Mouse (Mus musculus) kidney, embryonic 15.5 days (tissue): Measurements from ENCODE around the gene Galnt17. TPM values are rescaled to one million over a fixed set of nuclear protein-coding genes. Genes with fewer than 3 reads are reported as not detected.

Experiments
- ATAC-seq: fragments of 200-750 bp; cut with Nextera tagmentation; replicated peaks from 2 replicates; pipeline ENCODE4 v1.8.0; 2017; ENCODE audit warnings: moderate TSS enrichment; ENCODE audit not compliant: low FRiP score
- H3K27ac ChIP-seq: fragments of 300-500 bp; sonication (generic); 2 replicates; pipeline ENCODE4 v1.5.1; 2015; ENCODE audit warnings: mild to moderate bottlenecking, inconsistent platforms
- H3K27me3 ChIP-seq: fragments of 300-500 bp; sonication (generic); 2 replicates; pipeline ENCODE4 v1.6.1; 2015; ENCODE audit warnings: inconsistent platforms
- H3K36me3 ChIP-seq: fragments of 300-500 bp; sonication (generic); 2 replicates; pipeline ENCODE4 v1.6.1; 2015; ENCODE audit warnings: inconsistent platforms
- H3K4me1 ChIP-seq: fragments of 300-500 bp; sonication (generic); 2 replicates; pipeline ENCODE4 v1.6.1; 2015; ENCODE audit warnings: inconsistent platforms
- H3K4me2 ChIP-seq: fragments of 300-500 bp; sonication (generic); 2 replicates; pipeline ENCODE4 v1.6.1; 2015; ENCODE audit warnings: moderate library complexity, mild to moderate bottlenecking, inconsistent platforms
- H3K4me3 ChIP-seq: fragments of 300-500 bp; sonication (generic); replicated peaks from 2 replicates; pipeline ENCODE4 v1.5.1; 2015; ENCODE audit warnings: mild to moderate bottlenecking, inconsistent platforms
- H3K9ac ChIP-seq: fragments of 300-500 bp; sonication (generic); 2 replicates; pipeline ENCODE4 v1.6.1; 2015; ENCODE audit warnings: mild to moderate bottlenecking, inconsistent platforms
- H3K9me3 ChIP-seq: fragments of 300-500 bp; sonication (generic); replicated peaks from 2 replicates; pipeline ENCODE4 v1.6.1; 2016; ENCODE audit warnings: inconsistent platforms
- WGBS: fragments of 180-500 bp; shearing (Covaris S2); methylation state at CpG from one replicate; pipeline ENCODE4 v1.1.7; 2015; ENCODE audit warnings: mixed read lengths; 5-methylcytosine and 5-hydroxymethylcytosine counted together
- polyA plus RNA-seq: library from polyadenylated mRNA; unstranded; fragments of >200 nt; fragmentation: Nextera tagmentation; extraction: Ambion mirVana; gene quantifications from 2 replicates; pipeline ENCODE4 v1.2.1, GENCODE M21; 2015

Galnt17 gene
- polyA plus RNA-seq, 1 experiment from 2014 or later: 2.7 TPM

DNA sequence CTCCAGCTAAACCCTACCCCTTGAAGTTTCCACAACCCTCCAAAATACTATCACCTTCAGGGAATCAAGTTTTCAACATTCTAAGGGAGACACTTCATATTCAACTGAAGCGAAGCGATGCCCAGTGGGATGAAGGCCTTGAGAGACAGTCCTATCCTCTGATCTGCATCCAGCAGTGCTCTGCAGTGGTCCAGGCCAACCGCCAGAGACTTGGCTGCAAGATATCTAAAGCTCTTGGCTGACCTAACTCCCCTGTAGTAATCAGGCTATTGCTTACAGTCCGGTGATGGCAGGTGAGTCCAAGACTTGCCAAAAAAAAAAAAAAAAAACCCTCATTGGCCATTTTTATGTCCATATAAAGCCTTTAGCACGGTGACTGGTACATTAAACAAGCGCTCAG lies 21.2 kb downstream of the Galnt17 start:
- no peaks in the 10 kb centered on the region for H3K27me3 ChIP-seq
- no peaks in the 10 kb centered on the region for H3K36me3 ChIP-seq
- no peaks in the 10 kb centered on the region for H3K4me1 ChIP-seq
- 83% methylated on average over 6 of the region's 6 CpGs for WGBS
- ATAC-seq: no peak
- no peak overlapping the region for H3K4me2 ChIP-seq
- no peak overlapping the region for H3K27ac ChIP-seq
- H3K4me3 ChIP-seq: no peak overlapping the region
- H3K9ac ChIP-seq: no peak overlapping the region
- no peaks in the 10 kb centered on the region for H3K9me3 ChIP-seq

DNA sequence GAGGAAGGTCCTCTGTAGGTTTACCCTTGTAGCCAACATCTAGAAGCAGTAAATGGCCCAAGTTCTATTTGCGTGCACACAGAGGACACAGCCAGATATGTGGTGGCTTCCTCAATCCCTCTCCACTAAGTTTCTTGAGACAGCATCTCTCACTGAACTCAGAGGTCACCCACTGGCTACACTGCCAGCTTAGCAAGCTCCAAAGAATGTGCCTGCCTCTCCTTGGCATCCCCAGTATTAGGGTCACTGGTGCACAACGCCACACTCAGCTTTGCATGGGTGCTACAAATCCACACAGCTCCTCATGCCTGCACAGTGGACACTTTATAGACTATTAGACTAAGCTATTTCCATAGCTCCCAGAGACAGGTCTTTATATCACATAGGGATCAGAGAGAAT lies 21.6 kb downstream of the Galnt17 start:
- Histone ChIP-seq H3K4me1 (no peaks in the 10 kb centered on the region), H3K4me3 (no peak overlapping the region), H3K27ac (no peak overlapping the region), H3K36me3 (no peaks in the 10 kb centered on the region), H3K9me3 (no peaks in the 10 kb centered on the region), H3K4me2 (no peak overlapping the region), H3K9ac (no peak overlapping the region), H3K27me3 (no peaks in the 10 kb centered on the region)
- no peak for ATAC-seq
- 85% methylated on average over 2 of the region's 2 CpGs for WGBS

DNA sequence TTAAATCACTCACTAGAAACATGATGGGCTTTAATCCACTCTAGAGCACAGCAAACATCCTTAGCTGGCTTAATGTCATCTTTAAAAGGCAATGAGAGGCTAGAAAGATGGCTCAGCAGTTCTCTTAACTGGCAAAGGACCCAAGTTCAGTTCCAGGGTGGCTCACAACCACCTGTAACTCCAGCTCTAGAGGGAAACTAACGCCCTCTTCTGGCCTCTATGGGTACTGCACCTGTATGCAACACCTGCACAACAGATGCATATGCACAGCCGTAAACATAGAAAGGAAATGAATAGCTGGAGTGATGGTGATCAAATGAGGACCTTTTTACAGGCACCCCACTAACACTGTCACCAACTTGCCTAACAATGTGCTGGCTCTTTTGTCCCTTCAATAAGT lies 27.9 kb downstream of the Galnt17 start:
- 46% methylated on average over 2 of the region's 2 CpGs for WGBS
- no peaks in the 10 kb centered on the region for H3K27me3 ChIP-seq
- no peak overlapping the region for H3K4me3 ChIP-seq

DNA sequence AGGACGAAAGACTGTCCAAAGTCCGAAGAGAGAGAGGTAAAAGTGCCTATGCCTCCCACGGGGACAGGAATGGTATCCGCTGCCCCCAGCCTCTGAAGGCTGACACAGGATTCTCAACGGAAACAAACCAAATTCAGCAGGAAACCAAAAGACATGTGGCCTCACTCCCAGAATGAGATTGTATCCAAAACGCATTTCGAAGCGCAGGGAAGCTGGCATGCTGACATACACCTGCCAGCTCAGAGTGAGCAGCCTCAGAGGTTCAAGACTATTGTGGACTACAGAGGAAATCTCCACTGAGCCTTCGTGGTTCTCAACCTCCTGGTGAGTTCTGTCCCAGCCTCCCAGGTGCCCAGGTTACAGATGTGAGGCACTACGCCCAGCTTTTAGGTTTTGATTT lies 29.0 kb downstream of the Galnt17 start:
- Histone ChIP-seq H3K27me3 (no peaks in the 10 kb centered on the region), H3K4me1 (no peaks in the 10 kb centered on the region), H3K4me3 (no peak overlapping the region), H3K4me2 (no peak overlapping the region), H3K9me3 (no peaks in the 10 kb centered on the region), H3K36me3 (no peaks in the 10 kb centered on the region), H3K9ac (no peak overlapping the region), H3K27ac (no peak overlapping the region)
- ATAC-seq: no peak
- 70% methylated on average over 10 of the region's 10 CpGs for WGBS

More for the DNA sequence above, 27.9 kb downstream of the Galnt17 start:
- no peak overlapping the region for H3K27ac ChIP-seq
- ATAC-seq: no peak
- H3K9ac ChIP-seq: no peak overlapping the region
- no peaks in the 10 kb centered on the region for H3K9me3 ChIP-seq
- H3K36me3 ChIP-seq: no peaks in the 10 kb centered on the region
- no peaks in the 10 kb centered on the region for H3K4me1 ChIP-seq
- H3K4me2 ChIP-seq: no peak overlapping the region

DNA sequence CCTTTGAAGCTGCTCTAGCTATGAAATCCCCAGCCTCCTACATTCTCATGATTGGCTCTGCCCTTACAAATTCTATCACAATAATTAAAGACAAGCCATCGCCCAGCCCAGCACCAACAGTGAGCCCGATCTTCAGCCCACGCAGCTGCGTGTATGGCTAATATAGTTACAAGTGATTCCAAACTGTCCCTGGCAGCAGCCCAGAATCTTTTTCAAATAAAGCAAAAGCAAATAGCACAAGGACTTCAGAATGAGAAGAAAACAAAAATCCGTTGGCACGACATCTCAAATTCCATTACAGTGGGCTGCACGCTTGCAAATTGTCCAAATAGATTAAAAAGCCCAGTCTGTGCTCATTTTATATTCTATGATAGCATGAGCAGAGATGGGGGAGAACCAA lies 31.1 kb downstream of the Galnt17 start:
- no peaks in the 10 kb centered on the region for H3K27me3 ChIP-seq
- no peaks in the 10 kb centered on the region for H3K9me3 ChIP-seq
- no peaks in the 10 kb centered on the region for H3K4me1 ChIP-seq
- no peak overlapping the region for H3K9ac ChIP-seq
- H3K4me3 ChIP-seq: no peak overlapping the region
- no peak for ATAC-seq
- 74% methylated on average over 7 of the region's 7 CpGs for WGBS
- H3K27ac ChIP-seq: no peak overlapping the region
- H3K36me3 ChIP-seq: no peaks in the 10 kb centered on the region
- H3K4me2 ChIP-seq: no peak overlapping the region

DNA sequence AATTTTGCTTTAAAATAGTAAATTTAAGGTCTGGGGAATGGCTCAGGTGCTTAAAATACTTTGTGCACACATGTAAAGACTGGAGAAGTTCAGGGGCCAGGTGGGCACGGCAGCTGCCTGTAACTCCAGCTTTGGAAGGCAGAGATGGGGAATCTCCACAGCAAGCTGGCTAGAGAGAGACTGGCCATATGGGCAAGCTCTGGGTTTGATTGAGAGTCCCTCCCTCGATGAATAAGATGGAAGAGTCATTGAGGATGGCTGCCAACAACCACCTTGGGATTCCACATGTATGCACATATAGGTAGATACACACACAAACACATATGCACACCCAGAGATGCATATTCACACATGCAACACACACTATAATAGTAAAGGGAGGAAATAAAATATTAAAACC lies 42.0 kb downstream of the Galnt17 start:
- ATAC-seq: no peak
- H3K4me1 ChIP-seq: no peaks in the 10 kb centered on the region
- H3K27me3 ChIP-seq: no peaks in the 10 kb centered on the region
- H3K4me2 ChIP-seq: no peak overlapping the region
- no peaks in the 10 kb centered on the region for H3K9me3 ChIP-seq
- H3K9ac ChIP-seq: no peak overlapping the region
- H3K27ac ChIP-seq: no peak overlapping the region
- H3K4me3 ChIP-seq: no peak overlapping the region
- 91% methylated on average over 2 of the region's 2 CpGs for WGBS
- H3K36me3 ChIP-seq: no peaks in the 10 kb centered on the region

DNA sequence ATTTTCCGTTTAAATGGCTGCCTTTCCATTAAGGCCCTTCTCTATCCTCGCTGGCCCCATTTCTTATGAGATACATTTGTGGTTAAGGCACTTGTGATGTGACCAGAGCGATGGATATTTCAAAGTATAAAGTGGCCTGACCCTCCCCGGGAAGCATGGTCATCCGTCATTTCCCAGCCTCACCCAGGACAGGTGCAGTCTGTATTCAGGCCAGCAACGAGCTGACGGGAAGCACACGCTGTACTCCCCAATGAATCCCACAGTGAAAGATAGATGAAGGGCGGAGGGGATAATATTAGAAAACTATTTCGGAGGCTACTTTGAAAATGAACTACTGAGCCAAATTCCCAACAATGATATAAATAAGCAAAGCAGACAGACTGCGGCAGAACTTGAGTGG lies 44.2 kb downstream of the Galnt17 start:
- Histone ChIP-seq H3K4me1 (no peaks in the 10 kb centered on the region), H3K27me3 (no peaks in the 10 kb centered on the region), H3K4me2 (no peak overlapping the region), H3K9me3 (no peaks in the 10 kb centered on the region), H3K27ac (no peak overlapping the region), H3K36me3 (no peaks in the 10 kb centered on the region), H3K4me3 (no peak overlapping the region), H3K9ac (no peak overlapping the region)
- 70% methylated on average over 11 of the region's 11 CpGs for WGBS
- ATAC-seq: no peak

DNA sequence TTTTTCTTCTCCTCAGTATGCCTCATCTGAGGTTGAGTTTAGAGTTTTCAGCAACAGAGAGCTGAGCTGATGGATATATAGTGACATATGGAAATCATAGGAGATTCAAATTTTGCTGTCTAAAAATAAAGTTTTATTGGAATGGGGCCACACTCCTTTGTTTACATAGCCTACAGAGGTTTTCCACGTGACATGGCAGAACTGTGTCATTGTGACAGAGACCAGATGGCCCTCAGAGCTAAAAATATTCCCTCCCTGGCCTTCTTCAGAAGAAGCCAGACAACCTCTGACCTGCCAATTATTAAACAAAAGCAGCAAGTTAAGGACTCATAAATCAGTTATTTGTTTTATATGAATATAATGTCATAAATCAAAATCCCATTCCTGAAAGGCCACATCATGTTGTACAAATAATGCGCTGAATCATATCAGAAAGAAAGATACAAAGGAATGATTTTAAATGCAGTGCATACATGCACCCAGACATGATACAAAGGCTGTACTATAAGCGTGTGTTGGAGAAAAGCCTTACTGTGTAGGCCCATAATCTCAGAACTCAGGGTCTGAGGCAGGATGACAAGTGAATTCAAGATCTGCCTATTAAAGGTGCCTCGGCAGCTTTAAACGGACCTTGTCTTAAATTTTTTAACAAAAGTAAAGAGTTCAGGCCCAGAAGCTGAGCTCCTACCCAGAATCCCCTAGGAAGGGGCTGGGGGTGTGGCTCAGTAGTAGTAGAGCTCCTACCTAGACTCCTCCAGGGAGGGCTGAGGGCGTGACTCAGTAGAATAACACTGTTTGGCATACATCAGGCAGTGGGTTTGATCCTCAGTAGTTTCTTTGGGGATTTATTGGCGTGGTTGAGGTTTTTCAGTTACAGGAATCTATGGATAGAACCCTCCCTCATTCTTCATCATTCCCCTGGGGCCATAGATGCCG lies 57.3 kb downstream of the Galnt17 start:
- Histone ChIP-seq H3K27ac (0 out of 2 replicates have a peak overlapping the region, but pooled peaks have one; percentile 1), H3K4me1 (peaks cover 10% of the 10 kb centered on the region), H3K4me3 (no peak overlapping the region), H3K9me3 (no peaks in the 10 kb centered on the region), H3K4me2 (no peak overlapping the region), H3K9ac (no peak overlapping the region), H3K36me3 (no peaks in the 10 kb centered on the region), H3K27me3 (no peaks in the 10 kb centered on the region)
- WGBS: 59% methylated on average over 8 of the region's 8 CpGs
- ATAC-seq: no peak; the same call in 1 of the 2 replicates

DNA sequence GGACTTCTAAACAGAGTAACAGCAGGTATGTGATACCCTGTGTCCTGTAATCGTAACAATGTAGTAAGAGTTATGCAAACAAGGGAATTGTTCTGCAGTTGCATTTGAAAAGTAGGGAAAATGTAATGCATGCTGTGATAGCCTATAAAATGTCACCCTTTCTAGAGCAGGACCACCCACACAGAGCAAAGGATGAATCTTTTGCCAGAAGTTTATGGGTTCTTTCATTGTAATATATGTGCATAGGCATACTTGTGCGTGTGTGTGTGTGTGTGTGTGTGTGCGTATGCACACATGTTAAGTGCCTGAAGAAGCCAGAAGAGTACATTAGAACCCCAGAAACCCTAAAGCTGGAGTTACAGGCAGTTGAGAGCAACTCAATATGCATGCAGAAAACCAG lies 59.9 kb downstream of the Galnt17 start:
- no peaks in the 10 kb centered on the region for H3K9me3 ChIP-seq
- H3K4me2 ChIP-seq: no peak overlapping the region
- no peak overlapping the region for H3K9ac ChIP-seq
- H3K27me3 ChIP-seq: no peaks in the 10 kb centered on the region
- H3K27ac ChIP-seq: no peak overlapping the region
- no peak overlapping the region for H3K4me3 ChIP-seq
- 66% methylated on average over 3 of the region's 3 CpGs for WGBS
- ATAC-seq: no peak
- peaks cover 10% of the 10 kb centered on the region for H3K4me1 ChIP-seq
- no peaks in the 10 kb centered on the region for H3K36me3 ChIP-seq

DNA sequence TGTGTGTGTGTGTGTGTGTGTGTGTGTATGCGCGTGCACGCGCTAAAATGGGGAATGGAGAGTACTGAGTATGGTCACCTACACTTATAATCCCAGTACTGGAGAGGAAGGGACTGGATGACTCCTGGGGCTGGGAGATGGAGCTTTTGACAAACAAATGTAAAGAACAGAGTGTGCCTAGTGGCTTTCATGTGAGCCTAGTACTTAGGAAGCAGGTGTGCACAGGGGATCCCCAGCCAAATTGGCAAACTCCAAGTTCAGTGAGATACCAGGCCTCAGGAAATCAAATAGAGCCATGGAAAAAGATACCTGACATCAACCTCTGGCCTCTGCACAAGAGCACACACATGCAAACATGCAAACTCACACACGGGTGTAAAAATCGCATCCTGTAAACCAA lies 61.7 kb downstream of the Galnt17 start:
- peaks cover 16% of the 10 kb centered on the region for H3K4me1 ChIP-seq
- H3K27me3 ChIP-seq: no peaks in the 10 kb centered on the region
- no peak overlapping the region for H3K27ac ChIP-seq
- H3K4me3 ChIP-seq: no peak overlapping the region
- no peaks in the 10 kb centered on the region for H3K9me3 ChIP-seq
- H3K9ac ChIP-seq: no peak overlapping the region
- H3K4me2 ChIP-seq: no peak overlapping the region
- WGBS: over 99% methylated on average over 6 of the region's 6 CpGs
- no peaks in the 10 kb centered on the region for H3K36me3 ChIP-seq
- ATAC-seq: no peak

DNA sequence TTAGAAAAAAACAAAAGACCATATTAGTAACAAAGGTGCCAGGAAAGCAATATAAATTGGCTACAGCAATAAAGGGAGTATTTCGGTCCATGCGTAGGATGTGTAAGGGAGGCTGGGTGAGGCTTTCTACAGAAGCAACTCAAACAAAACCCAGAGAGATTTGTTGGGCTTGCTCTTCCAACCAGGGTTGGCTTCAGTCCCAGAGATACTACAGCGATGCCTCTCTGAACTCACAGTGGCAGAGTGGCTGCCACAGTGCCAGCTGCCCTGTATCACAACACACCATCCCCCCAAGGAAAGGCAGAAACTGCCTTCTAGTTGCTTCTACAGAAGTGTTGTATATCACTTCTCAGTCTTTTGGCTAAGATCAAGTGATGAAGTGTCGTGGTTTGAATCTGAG lies 66.6 kb downstream of the Galnt17 start:
- H3K27me3 ChIP-seq: no peaks in the 10 kb centered on the region
- no peaks in the 10 kb centered on the region for H3K9me3 ChIP-seq
- no peak overlapping the region for H3K9ac ChIP-seq
- H3K27ac ChIP-seq: no peak overlapping the region
- H3K4me1 ChIP-seq: peaks cover 6% of the 10 kb centered on the region; the same call in 1 of the 2 replicates
- no peak overlapping the region for H3K4me3 ChIP-seq
- H3K4me2 ChIP-seq: no peak overlapping the region
- peak; percentile 54; the same call in 1 of the 2 replicates for ATAC-seq
- WGBS: 37% methylated on average over 4 of the region's 4 CpGs
- H3K36me3 ChIP-seq: no peaks in the 10 kb centered on the region

DNA sequence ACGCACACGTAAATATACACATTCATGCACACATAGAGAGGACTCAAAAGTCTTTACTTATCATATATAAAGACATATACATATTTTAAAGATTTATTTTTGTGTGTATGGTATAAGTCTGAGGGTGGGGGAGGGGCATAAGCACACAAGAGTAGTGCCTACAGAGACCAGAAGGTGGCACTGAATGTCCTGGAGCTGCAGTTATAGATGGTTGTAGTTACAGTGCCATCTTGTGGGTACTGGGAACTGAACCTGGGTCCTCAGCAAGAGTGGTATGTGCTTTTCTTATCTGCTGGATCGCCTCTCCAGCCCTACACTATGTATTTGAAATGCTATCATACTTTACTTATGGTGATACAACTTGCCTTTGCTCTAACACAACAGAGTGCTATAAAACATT lies 68.5 kb downstream of the Galnt17 start:
- no peaks in the 10 kb centered on the region for H3K27me3 ChIP-seq
- H3K4me3 ChIP-seq: no peak overlapping the region
- no peaks in the 10 kb centered on the region for H3K36me3 ChIP-seq
- 97% methylated on average over 3 of the region's 3 CpGs for whole genome bisulfite sequencing
- H3K9ac ChIP-seq: no peak overlapping the region
- no peak for ATAC-seq
- H3K27ac ChIP-seq: no peak overlapping the region
- H3K4me2 ChIP-seq: no peak overlapping the region
- no peaks in the 10 kb centered on the region for H3K9me3 ChIP-seq
- H3K4me1 ChIP-seq: peaks cover 6% of the 10 kb centered on the region; the same call in 1 of the 2 replicates
